Mouse (Mus musculus) lung, postnatal 0 days (tissue): Measurements from ENCODE around the gene AI854703.

Experiments
- CTCF ChIP-seq: IDR thresholded peaks from 2 replicates; pipeline ENCODE4 v1.5.1; 2016; ENCODE audit warnings: antibody characterized with exemption, mild to moderate bottlenecking
- EP300 ChIP-seq: IDR thresholded peaks from 2 replicates; pipeline ENCODE4 v1.6.1; 2016; ENCODE audit warnings: antibody characterized with exemption, mild to moderate bottlenecking, control low read depth

GRCm38 (mm10) chr6:48646995-48647394 is 20.4 kb downstream of the AI854703 start, which contains the start of gene Gimap8:
- TF ChIP-seq CTCF: peak; percentile 76
- TF ChIP-seq EP300: no peak
